Mouse (Mus musculus): ENCODE data around the gene Aco2. TPM values are rescaled to one million over a fixed set of nuclear protein-coding genes. Genes with fewer than 3 reads are reported as not detected.
A peak's percentile ranks its signal among the peaks of the same experiment; 100 is the strongest.

Gene Aco2
- polyA plus RNA-seq, 1 experiment from 2014 or later: 165 TPM

DNA sequence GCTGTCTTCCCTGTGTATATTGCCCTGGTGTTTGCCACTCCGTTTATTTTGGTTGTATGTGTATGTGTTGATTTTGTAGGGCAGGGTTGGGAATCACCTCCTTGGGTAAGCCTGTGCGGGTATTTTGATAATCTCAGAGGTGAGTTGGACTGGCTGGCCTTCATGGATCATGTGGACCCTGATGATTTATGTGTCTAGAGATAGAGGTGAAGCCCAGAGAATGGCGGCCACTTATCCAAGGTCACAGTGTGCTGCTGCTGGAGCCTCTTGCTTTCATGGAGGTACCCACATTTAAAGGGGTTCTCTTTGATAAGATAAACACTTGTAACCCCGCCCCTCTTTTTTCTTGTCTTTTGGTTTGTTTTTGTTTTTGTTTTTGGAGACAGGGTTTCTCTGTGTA lies 67.7 kb downstream of the Aco2 start:
- H3K9me3 ChIP-seq (ENCODE audit: control insufficient read depth, low read length): no peaks in the 10 kb centered on the region
- H3K4me1 ChIP-seq (ENCODE audit: control insufficient read depth, insufficient read depth, low read length): peaks cover 15% of the 10 kb centered on the region
- WGBS: 89% methylated on average over 4 of the region's 4 CpGs
- no peak overlapping the region for H3K9ac ChIP-seq (ENCODE audit: low read depth, low read length)
- no peak overlapping the region for H3K4me2 ChIP-seq (ENCODE audit: low read depth, low read length)
- no peak overlapping the region for H3K27ac ChIP-seq (replicated peaks; ENCODE audit: low read depth, low read length)
- H3K27me3 ChIP-seq (replicated peaks; ENCODE audit: control insufficient read depth, insufficient read depth, low read length): no peaks in the 10 kb centered on the region
- DNase-seq (ENCODE audit: low spot score): no peak
- no peak overlapping the region for H3K4me3 ChIP-seq (ENCODE audit: low read depth, low read length)
- no peak for ATAC-seq (ENCODE audit: low read depth)
- H3K36me3 ChIP-seq (ENCODE audit: control insufficient read depth, insufficient read depth, low read length): no peaks in the 10 kb centered on the region

- WGBS: 95% methylated on average over 5 of the region's 5 CpGs
- Histone ChIP-seq H3K9me3 (ENCODE audit: control insufficient read depth, low read length) (no peaks in the 10 kb centered on the region), H3K4me1 (ENCODE audit: control insufficient read depth, insufficient read depth, low read length) (peaks cover 15% of the 10 kb centered on the region), H3K9ac (ENCODE audit: low read depth, low read length) (no peak overlapping the region), H3K36me3 (ENCODE audit: control insufficient read depth, insufficient read depth, low read length) (no peaks in the 10 kb centered on the region), H3K27me3 (replicated peaks; ENCODE audit: control insufficient read depth, insufficient read depth, low read length) (no peaks in the 10 kb centered on the region), H3K4me3 (ENCODE audit: low read depth, low read length) (no peak overlapping the region), H3K27ac (replicated peaks; ENCODE audit: low read depth, low read length) (no peak overlapping the region), H3K4me2 (ENCODE audit: low read depth, low read length) (no peak overlapping the region)
- DNase-seq (ENCODE audit: low spot score) (no peak), ATAC-seq (ENCODE audit: low read depth) (no peak)
These were observed 68.1 kb downstream of the Aco2 start for GRCm38 (mm10) chr15:81940219-81940618.

- no peak for DNase-seq (ENCODE audit: low spot score)
- 96% methylated on average over 2 of the region's 2 CpGs for WGBS
These were observed 68.9 kb downstream of the Aco2 start for GRCm38 (mm10) chr15:81941010-81941409.

DNA sequence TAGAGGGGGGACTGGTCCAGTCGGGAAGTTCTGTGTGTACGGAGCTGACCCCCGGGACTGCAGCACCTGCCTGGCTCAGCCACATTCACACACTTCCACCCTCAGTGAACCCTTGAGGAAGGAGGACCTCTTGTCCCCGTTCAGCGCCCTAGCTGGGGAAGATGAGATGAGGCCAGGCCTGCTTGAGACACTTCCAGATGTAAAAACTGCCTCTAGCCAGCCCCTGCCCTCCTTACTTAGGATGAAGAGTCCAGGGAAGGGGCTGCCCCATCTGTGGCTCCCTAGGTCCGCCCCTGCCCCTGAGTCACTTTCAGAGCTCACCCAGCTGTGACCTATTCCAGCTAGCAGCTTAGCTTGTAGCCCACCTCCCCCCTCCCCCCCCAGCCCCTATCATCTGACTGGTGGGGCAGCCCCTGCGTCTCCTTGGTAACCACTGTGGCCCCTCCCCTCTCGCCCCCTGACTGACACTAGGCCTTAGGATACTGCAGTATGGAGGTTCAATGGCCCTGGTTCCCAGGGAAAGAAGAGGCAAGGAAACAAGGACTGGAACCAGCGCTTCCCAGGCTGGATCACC lies 71.2 kb downstream of the Aco2 start:
- H3K4me2 ChIP-seq (ENCODE audit: low read depth, low read length): no peak overlapping the region
- no peak overlapping the region for H3K9ac ChIP-seq (ENCODE audit: low read depth, low read length)
- H3K9me3 ChIP-seq (ENCODE audit: control insufficient read depth, low read length): no peaks in the 10 kb centered on the region
- ATAC-seq (ENCODE audit: low read depth): peak; percentile 34; the same call in 1 of the 2 replicates
- H3K4me3 ChIP-seq (ENCODE audit: low read depth, low read length): no peak overlapping the region
- DNase-seq (ENCODE audit: low spot score): no peak
- H3K27me3 ChIP-seq (replicated peaks; ENCODE audit: control insufficient read depth, insufficient read depth, low read length): no peaks in the 10 kb centered on the region
- H3K4me1 ChIP-seq (ENCODE audit: control insufficient read depth, insufficient read depth, low read length): no peaks in the 10 kb centered on the region
- no peak overlapping the region for H3K27ac ChIP-seq (replicated peaks; ENCODE audit: low read depth, low read length)
- no peaks in the 10 kb centered on the region; the same call in 1 of the 2 replicates for H3K36me3 ChIP-seq (ENCODE audit: control insufficient read depth, insufficient read depth, low read length)
- 17% methylated on average over 9 of the region's 9 CpGs for WGBS

More at GRCm38 (mm10) chr15:81941010-81941409, 68.9 kb downstream of the Aco2 start:
- Histone ChIP-seq H3K9me3 (ENCODE audit: control insufficient read depth, low read length) (no peaks in the 10 kb centered on the region), H3K36me3 (ENCODE audit: control insufficient read depth, insufficient read depth, low read length) (no peaks in the 10 kb centered on the region), H3K27me3 (replicated peaks; ENCODE audit: control insufficient read depth, insufficient read depth, low read length) (no peaks in the 10 kb centered on the region), H3K9ac (ENCODE audit: low read depth, low read length) (no peak overlapping the region), H3K27ac (replicated peaks; ENCODE audit: low read depth, low read length) (no peak overlapping the region), H3K4me3 (ENCODE audit: low read depth, low read length) (no peak overlapping the region), H3K4me2 (ENCODE audit: low read depth, low read length) (no peak overlapping the region), H3K4me1 (ENCODE audit: control insufficient read depth, insufficient read depth, low read length) (peaks cover 15% of the 10 kb centered on the region)
- ATAC-seq (ENCODE audit: low read depth): no peak

DNA sequence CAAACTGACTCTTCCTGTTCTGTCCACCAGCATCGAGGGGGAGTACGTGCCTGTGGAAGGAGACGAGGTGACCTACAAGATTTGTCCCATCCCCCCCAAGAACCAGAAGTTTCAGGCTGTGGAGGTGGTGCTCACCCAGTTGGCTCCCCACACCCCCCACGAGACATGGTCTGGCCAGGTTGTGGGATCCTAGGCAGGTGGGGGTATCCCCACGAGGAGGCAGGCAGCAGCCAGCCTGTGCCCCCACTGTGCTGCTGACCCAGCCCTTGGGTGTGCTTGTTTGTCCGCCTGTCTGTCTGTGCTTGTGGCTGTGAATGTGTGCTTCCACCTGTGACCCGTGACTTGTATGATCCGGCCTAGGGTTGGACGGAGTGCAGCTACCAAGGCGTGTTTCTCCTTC lies 77.0 kb downstream of the Aco2 start:
- WGBS: 90% methylated on average over 8 of the region's 10 CpGs
- DNase-seq (ENCODE audit: low spot score): no peak
- ATAC-seq (ENCODE audit: low read depth): no peak
- Histone ChIP-seq H3K9ac (ENCODE audit: low read depth, low read length) (no peak overlapping the region), H3K4me3 (ENCODE audit: low read depth, low read length) (no peak overlapping the region), H3K27ac (replicated peaks; ENCODE audit: low read depth, low read length) (no peak overlapping the region), H3K27me3 (replicated peaks; ENCODE audit: control insufficient read depth, insufficient read depth, low read length) (no peaks in the 10 kb centered on the region), H3K36me3 (ENCODE audit: control insufficient read depth, insufficient read depth, low read length) (peaks cover 12% of the 10 kb centered on the region), H3K4me2 (ENCODE audit: low read depth, low read length) (no peak overlapping the region), H3K9me3 (ENCODE audit: control insufficient read depth, low read length) (no peaks in the 10 kb centered on the region), H3K4me1 (ENCODE audit: control insufficient read depth, insufficient read depth, low read length) (no peaks in the 10 kb centered on the region)

GRCm38 (mm10) chr15:81949476-81950131 lies 77.5 kb downstream of the Aco2 start:
- no peaks in the 10 kb centered on the region for H3K27me3 ChIP-seq (replicated peaks; ENCODE audit: control insufficient read depth, insufficient read depth, low read length)
- H3K4me3 ChIP-seq (ENCODE audit: low read depth, low read length): no peak overlapping the region
- peaks cover 18% of the 10 kb centered on the region for H3K36me3 ChIP-seq (ENCODE audit: control insufficient read depth, insufficient read depth, low read length)
- no peak overlapping the region for H3K27ac ChIP-seq (replicated peaks; ENCODE audit: low read depth, low read length)
- ATAC-seq (ENCODE audit: low read depth) (no peak), DNase-seq (ENCODE audit: low spot score) (no peak)
- no peak overlapping the region for H3K4me2 ChIP-seq (ENCODE audit: low read depth, low read length)
- H3K4me1 ChIP-seq (ENCODE audit: control insufficient read depth, insufficient read depth, low read length): no peaks in the 10 kb centered on the region
- H3K9ac ChIP-seq (ENCODE audit: low read depth, low read length): no peak overlapping the region
- WGBS: 60% methylated on average over 11 of the region's 11 CpGs
- H3K9me3 ChIP-seq (ENCODE audit: control insufficient read depth, low read length): no peaks in the 10 kb centered on the region

DNA sequence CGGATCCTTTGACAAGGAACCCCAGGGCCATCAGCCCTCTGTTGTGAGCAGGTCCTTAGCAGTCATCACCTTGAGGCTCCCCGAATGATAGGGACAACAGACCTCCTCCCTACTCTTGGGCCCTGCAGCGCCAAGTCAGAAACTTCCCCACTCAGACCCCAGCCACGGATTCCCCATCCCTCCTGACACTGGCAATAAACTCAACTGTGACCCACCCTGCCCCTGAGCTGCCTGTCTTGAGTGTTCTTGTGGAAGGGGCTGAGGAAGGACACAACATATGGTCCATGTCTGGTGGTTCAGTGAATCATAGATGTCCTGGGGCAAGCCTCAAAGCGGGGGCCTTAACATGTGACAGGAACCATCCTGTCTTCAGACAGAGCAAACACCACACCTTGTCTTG lies 78.6 kb downstream of the Aco2 start:
- ATAC-seq (ENCODE audit: low read depth): no peak
- no peaks in the 10 kb centered on the region for H3K27me3 ChIP-seq (replicated peaks; ENCODE audit: control insufficient read depth, insufficient read depth, low read length)
- 84% methylated on average over 5 of the region's 5 CpGs for WGBS

GRCm38 (mm10) chr15:81951159-81951558 lies 79.0 kb downstream of the Aco2 start:
- DNase-seq (ENCODE audit: low spot score): no peak
- Histone ChIP-seq H3K27ac (replicated peaks; ENCODE audit: low read depth, low read length) (no peak overlapping the region), H3K27me3 (replicated peaks; ENCODE audit: control insufficient read depth, insufficient read depth, low read length) (no peaks in the 10 kb centered on the region), H3K4me3 (ENCODE audit: low read depth, low read length) (no peak overlapping the region), H3K36me3 (ENCODE audit: control insufficient read depth, insufficient read depth, low read length) (peaks cover 33% of the 10 kb centered on the region), H3K9me3 (ENCODE audit: control insufficient read depth, low read length) (no peaks in the 10 kb centered on the region), H3K9ac (ENCODE audit: low read depth, low read length) (no peak overlapping the region), H3K4me1 (ENCODE audit: control insufficient read depth, insufficient read depth, low read length) (no peaks in the 10 kb centered on the region), H3K4me2 (ENCODE audit: low read depth, low read length) (no peak overlapping the region)
- no peak for ATAC-seq (ENCODE audit: low read depth)
- 81% methylated on average over 9 of the region's 9 CpGs for WGBS

More for the DNA sequence above, 78.6 kb downstream of the Aco2 start:
- Histone ChIP-seq H3K4me3 (ENCODE audit: low read depth, low read length) (no peak overlapping the region), H3K9me3 (ENCODE audit: control insufficient read depth, low read length) (no peaks in the 10 kb centered on the region), H3K4me1 (ENCODE audit: control insufficient read depth, insufficient read depth, low read length) (no peaks in the 10 kb centered on the region), H3K4me2 (ENCODE audit: low read depth, low read length) (no peak overlapping the region), H3K9ac (ENCODE audit: low read depth, low read length) (no peak overlapping the region), H3K27ac (replicated peaks; ENCODE audit: low read depth, low read length) (no peak overlapping the region), H3K36me3 (ENCODE audit: control insufficient read depth, insufficient read depth, low read length) (peaks cover 29% of the 10 kb centered on the region)
- DNase-seq (ENCODE audit: low spot score): no peak

DNA sequence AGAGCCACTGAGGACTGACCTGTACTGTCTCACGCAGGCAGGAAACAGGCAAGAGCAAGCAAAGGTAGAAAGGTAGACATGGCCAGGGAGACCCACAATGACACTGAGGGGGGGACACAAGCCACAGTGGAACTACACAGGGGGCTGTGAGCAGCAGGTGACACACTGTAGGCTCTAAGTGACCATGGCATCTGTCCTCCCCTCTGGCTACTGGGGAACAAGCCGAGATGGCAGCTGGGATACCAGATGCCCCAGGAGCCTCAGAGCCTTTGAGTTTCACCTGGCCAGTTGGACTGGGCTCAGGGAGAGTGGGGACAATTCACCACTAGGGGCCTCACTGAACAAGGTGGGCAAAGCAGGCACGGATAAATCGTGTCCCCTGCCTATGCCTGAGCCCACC lies 80.2 kb downstream of the Aco2 start:
- 79% methylated on average over 4 of the region's 4 CpGs for WGBS
- ATAC-seq (ENCODE audit: low read depth) (no peak), DNase-seq (ENCODE audit: low spot score) (no peak)
- H3K27ac ChIP-seq (replicated peaks; ENCODE audit: low read depth, low read length): no peak overlapping the region
- H3K9ac ChIP-seq (ENCODE audit: low read depth, low read length): no peak overlapping the region
- H3K27me3 ChIP-seq (replicated peaks; ENCODE audit: control insufficient read depth, insufficient read depth, low read length): no peaks in the 10 kb centered on the region
- no peaks in the 10 kb centered on the region for H3K9me3 ChIP-seq (ENCODE audit: control insufficient read depth, low read length)
- no peak overlapping the region for H3K4me2 ChIP-seq (ENCODE audit: low read depth, low read length)
- no peak overlapping the region for H3K4me3 ChIP-seq (ENCODE audit: low read depth, low read length)
- H3K36me3 ChIP-seq (ENCODE audit: control insufficient read depth, insufficient read depth, low read length): peaks cover 34% of the 10 kb centered on the region
- H3K4me1 ChIP-seq (ENCODE audit: control insufficient read depth, insufficient read depth, low read length): no peaks in the 10 kb centered on the region
